Mouse (Mus musculus) cerebellum, adult 11-12 months (tissue): ENCODE measurements around the gene Usp21.

Source experiments
- DNase-seq: peaks from one replicate; pipeline ENCODE4 v3.0.0; 2022

The Usp21 gene

DNA sequence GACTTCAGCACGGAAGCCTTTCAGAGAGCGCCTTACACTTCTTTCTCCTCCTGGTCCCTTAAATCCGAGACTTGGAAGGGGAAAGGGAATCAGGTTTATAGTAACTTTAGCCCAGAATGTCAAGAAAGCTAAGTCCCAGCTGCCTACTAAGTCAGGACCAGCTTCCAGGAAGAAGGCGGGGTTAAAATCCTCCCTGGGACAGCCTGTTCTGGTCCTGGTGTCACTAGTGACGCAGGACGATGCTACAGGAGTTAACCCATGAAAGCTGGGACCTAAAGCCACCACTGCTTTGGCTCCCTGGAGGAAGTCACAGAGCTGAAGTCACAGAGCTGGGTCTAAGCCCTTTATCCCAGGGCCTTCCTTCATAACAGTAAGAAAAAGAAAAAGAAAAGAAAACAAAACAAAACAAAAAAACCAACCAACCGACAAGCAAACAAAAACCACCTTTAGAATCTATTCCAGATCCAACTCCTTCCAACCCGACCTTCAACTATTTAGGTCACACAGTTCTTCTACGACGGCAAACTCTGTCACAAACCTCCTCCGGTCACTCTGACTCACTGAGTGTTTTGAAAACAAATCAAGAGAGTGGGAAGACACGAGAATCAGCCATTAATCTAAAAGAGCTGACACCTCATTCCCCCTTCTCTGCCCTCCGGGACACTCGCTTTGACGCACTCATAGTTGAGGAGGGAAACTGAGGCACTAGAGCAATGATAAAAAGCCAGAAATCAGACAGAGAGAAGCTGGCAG is 47.6 kb downstream of the Usp21 start:
- no peak for DNase-seq

GRCm38 (mm10) chr1:171238463-171238862 is 49.3 kb downstream of the Usp21 start:
- DNase-seq, result no peak

DNA sequence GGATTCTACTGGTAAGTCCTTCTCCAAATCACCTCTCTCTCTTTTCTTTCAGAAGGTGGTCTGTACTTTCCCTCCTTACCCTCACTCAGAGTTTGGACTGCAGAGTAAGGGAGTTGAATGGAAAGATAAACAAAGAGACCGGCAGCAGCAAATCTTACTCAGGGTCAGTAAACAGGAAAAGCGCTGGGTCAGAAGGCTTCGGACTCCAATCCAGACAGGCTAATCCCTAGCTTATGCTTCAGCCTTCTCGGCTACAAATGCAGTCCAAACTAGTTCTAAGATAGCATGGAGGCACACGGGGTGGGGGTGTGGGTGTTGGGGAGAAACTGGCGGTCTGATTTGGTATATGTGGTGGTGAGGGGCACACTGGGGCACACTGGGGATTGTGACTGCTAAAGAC is 50.4 kb downstream of the Usp21 start:
- no peak for DNase-seq

DNA sequence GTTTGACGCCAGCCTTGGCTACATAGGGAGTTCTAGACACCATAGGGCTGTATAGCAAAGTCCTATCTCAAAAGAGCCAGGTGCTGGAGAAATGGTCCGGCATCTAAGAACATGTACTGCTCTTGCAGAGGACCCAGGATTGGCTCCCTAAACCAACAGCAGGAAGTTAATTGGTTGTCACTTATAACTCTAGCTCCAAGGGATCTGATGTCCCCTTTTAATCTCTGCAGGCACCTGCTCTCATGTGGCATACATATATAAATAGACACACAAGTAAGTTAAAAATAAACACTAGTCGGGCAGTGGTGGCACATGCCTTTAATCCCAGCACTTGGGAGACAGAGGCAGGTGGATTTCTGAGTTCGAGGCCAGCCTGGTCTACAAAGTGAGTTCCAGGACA is 52.0 kb downstream of the Usp21 start:
- no peak for DNase-seq

GRCm38 (mm10) chr1:171234538-171234937 is 53.3 kb downstream of the Usp21 start:
- no peak for DNase-seq

- DNase-seq, result no peak
Measured at GRCm38 (mm10) chr1:171234126-171234525, 53.7 kb downstream of the Usp21 start, which contains the start of gene Fcer1g. TSS of gene Fcer1g (minus strand) at chr1:171234365.

- DNase-seq, result no peak
Measured at GRCm38 (mm10) chr1:171232800-171233730, 54.7 kb downstream of the Usp21 start.

DNA sequence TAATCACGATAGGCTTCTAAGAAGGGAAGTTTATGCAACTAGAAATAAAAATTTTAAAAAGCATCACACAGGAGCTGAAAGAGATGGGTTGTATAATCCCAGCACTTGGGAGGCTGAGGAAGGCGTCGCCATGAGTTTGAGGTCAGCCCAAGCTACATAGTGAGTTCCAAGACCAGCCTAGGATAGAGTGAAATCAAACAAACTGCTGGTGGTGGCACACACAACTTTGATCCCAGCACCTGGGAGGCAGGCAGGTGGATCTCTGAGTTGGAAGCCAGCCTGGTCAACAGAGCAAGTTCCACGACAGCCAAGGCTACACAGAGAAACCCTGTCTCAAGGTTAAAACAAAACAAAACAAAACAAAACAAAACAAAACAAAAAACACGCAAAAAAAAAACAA is 55.4 kb downstream of the Usp21 start:
- DNase-seq, result no peak
